Mouse (Mus musculus) heart, adult 2 months (tissue): ENCODE measurements around the gene Lamc1.

Experiments
- CTCF ChIP-seq: fragments of 200-600 bp; IDR thresholded peaks from 2 replicates; pipeline ENCODE4 v1.8.1; 2022; ENCODE audit warnings: antibody characterized with exemption, mild to moderate bottlenecking, moderate library complexity
- POLR2A ChIP-seq: fragments of 200-500 bp; IDR thresholded peaks from 2 replicates; pipeline ENCODE4 v1.6.1; 2011; ENCODE audit warnings: mild to moderate bottlenecking, low read depth, low read length, control low read depth; ENCODE audit not compliant: insufficient read depth

DNA sequence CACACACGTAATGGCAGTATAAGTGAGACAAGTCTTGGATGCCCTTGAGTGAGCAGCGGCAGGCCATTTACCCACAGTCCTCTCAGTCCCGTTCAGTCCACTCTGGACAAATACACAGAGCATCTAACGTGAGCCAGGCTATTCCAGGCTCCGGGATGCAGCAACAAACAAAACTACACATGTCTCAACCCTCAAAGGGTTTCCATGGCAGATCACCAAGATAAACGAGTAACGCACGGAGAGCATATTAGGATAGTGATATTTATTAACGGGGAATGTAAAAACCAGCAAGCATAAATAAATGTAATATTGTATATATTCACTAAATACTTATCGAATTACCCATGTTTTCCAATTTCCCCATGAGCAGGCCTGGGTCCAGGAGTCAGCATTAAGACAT lies 161.6 kb downstream of the Lamc1 start:
- TF ChIP-seq CTCF (no peak), POLR2A (no peak)
